Mouse (Mus musculus) liver, embryonic 15.5 days (tissue): ENCODE results near the gene Lin7c. TPM values are rescaled to one million over a fixed set of nuclear protein-coding genes. Genes with fewer than 3 reads are reported as not detected.
"Not testable (repeated sequence)": the region's sequence is repeated elsewhere in the genome, so short reads cannot be mapped to it uniquely, and the experiment has no call there.

ENCODE experiments used
- ATAC-seq: fragments of 200-750 bp; cut with Nextera tagmentation; 2 replicates; pipeline ENCODE4 v1.8.0; 2017; ENCODE audit warnings: moderate number of reproducible peaks, mild to moderate bottlenecking, moderate library complexity; ENCODE audit not compliant: insufficient read depth
- H3K27ac ChIP-seq: fragments of 300-500 bp; sonication (generic); replicated peaks from 2 replicates; pipeline ENCODE4 v1.5.1; 2015; ENCODE audit warnings: mild to moderate bottlenecking, inconsistent platforms
- H3K27me3 ChIP-seq: fragments of 300-500 bp; sonication (generic); 2 replicates; pipeline ENCODE4 v1.6.1; 2015; ENCODE audit warnings: mild to moderate bottlenecking, inconsistent platforms
- H3K36me3 ChIP-seq: fragments of 300-500 bp; sonication (generic); replicated peaks from 2 replicates; pipeline ENCODE4 v1.6.1; 2015; ENCODE audit warnings: moderate library complexity, mild to moderate bottlenecking, inconsistent platforms
- H3K4me1 ChIP-seq: fragments of 300-500 bp; sonication (generic); replicated peaks from 2 replicates; pipeline ENCODE4 v1.6.1; 2015; ENCODE audit warnings: inconsistent platforms
- H3K4me2 ChIP-seq: fragments of 300-500 bp; sonication (generic); 2 replicates; pipeline ENCODE4 v1.6.1; 2015; ENCODE audit warnings: moderate library complexity, mild to moderate bottlenecking, inconsistent platforms
- H3K4me3 ChIP-seq: fragments of 300-500 bp; sonication (generic); replicated peaks from 2 replicates; pipeline ENCODE4 v1.5.1; 2015; ENCODE audit warnings: mild to moderate bottlenecking, inconsistent platforms
- H3K9ac ChIP-seq: fragments of 300-500 bp; sonication (generic); 2 replicates; pipeline ENCODE4 v1.6.1; 2015; ENCODE audit warnings: moderate library complexity, mild to moderate bottlenecking, inconsistent platforms
- H3K9me3 ChIP-seq: fragments of 300-500 bp; sonication (generic); replicated peaks from 2 replicates; pipeline ENCODE4 v1.6.1; 2016; ENCODE audit warnings: inconsistent platforms
- WGBS: fragments of 180-500 bp; shearing (Covaris S2); methylation state at CpG from one replicate; pipeline ENCODE4 v1.1.7; 2015; ENCODE audit warnings: mixed read lengths; ENCODE audit not compliant: insufficient replicate concordance; 5-methylcytosine and 5-hydroxymethylcytosine counted together
- polyA plus RNA-seq: library from polyadenylated mRNA; unstranded; fragments of >200 nt; fragmentation: Nextera tagmentation; extraction: Ambion mirVana; gene quantifications from 2 replicates; pipeline ENCODE4 v1.2.1, GENCODE M21; 2015

The Lin7c gene
- polyA plus RNA-seq = 17.3 and 18.1 TPM in 2 replicates

- Histone ChIP-seq H3K9me3 (no peaks in the 10 kb centered on the region), H3K4me2 (peak within 1 kb of the TSS; percentile 70), H3K4me1 (peaks cover 22% of the 10 kb centered on the region), H3K27ac (peak within 1 kb of the TSS; percentile 71), H3K36me3 (peaks cover 15% of the 10 kb centered on the region), H3K27me3 (no peaks in the 10 kb centered on the region), H3K9ac (peak within 1 kb of the TSS; percentile 73), H3K4me3 (peak within 1 kb of the TSS; percentile 72)
- ATAC-seq = peak; percentile 99
- WGBS = under 1% methylated on average over 42 of the region's 42 CpGs
These were observed at the start of gene Lin7c for GRCm38 (mm10) chr2:109890597-109890996. Gene Lin7c, plus strand, starts transcription at chr2:109890853.

GRCm38 (mm10) chr2:109846401-109846800 lies 44.3 kb upstream of the Lin7c start:
- Histone ChIP-seq H3K36me3 (no peaks in the 10 kb centered on the region), H3K9ac (no peak overlapping the region), H3K4me3 (no peak overlapping the region), H3K27ac (no peak overlapping the region), H3K27me3 (no peaks in the 10 kb centered on the region), H3K4me2 (no peak overlapping the region), H3K9me3 (no peaks in the 10 kb centered on the region), H3K4me1 (no peaks in the 10 kb centered on the region)
- 50% methylated on average over 4 of the region's 4 CpGs for WGBS
- ATAC-seq = no peak

GRCm38 (mm10) chr2:109848305-109848704 lies 42.3 kb upstream of the Lin7c start:
- 47% methylated on average over 4 of the region's 4 CpGs for WGBS
- H3K27ac ChIP-seq = no peak overlapping the region
- no peaks in the 10 kb centered on the region for H3K9me3 ChIP-seq
- no peak overlapping the region for H3K9ac ChIP-seq
- no peak overlapping the region for H3K4me2 ChIP-seq
- ATAC-seq = no peak
- no peak overlapping the region for H3K4me3 ChIP-seq
- H3K4me1 ChIP-seq = no peaks in the 10 kb centered on the region
- no peaks in the 10 kb centered on the region for H3K27me3 ChIP-seq
- H3K36me3 ChIP-seq = no peaks in the 10 kb centered on the region

- H3K4me2 ChIP-seq = no peak overlapping the region
- H3K36me3 ChIP-seq = no peaks in the 10 kb centered on the region
- WGBS = 50% methylated on average over 8 of the region's 8 CpGs
- no peaks in the 10 kb centered on the region for H3K27me3 ChIP-seq
- no peaks in the 10 kb centered on the region for H3K4me1 ChIP-seq
- H3K9me3 ChIP-seq = no peaks in the 10 kb centered on the region
- ATAC-seq = no peak
- H3K9ac ChIP-seq = no peak overlapping the region
- H3K27ac ChIP-seq = no peak overlapping the region
- H3K4me3 ChIP-seq = no peak overlapping the region
These were observed 41.9 kb upstream of the Lin7c start for GRCm38 (mm10) chr2:109848715-109849114.

GRCm38 (mm10) chr2:109855601-109856000 lies 35.1 kb upstream of the Lin7c start:
- no peaks in the 10 kb centered on the region for H3K4me1 ChIP-seq
- no peak overlapping the region for H3K4me3 ChIP-seq
- no peaks in the 10 kb centered on the region for H3K9me3 ChIP-seq
- no peaks in the 10 kb centered on the region for H3K36me3 ChIP-seq
- 62% methylated on average over 5 of the region's 5 CpGs for WGBS
- no peak overlapping the region for H3K4me2 ChIP-seq
- H3K27ac ChIP-seq = no peak overlapping the region
- no peaks in the 10 kb centered on the region for H3K27me3 ChIP-seq
- no peak overlapping the region for H3K9ac ChIP-seq
- no peak for ATAC-seq

GRCm38 (mm10) chr2:109859671-109860070 lies 31.0 kb upstream of the Lin7c start:
- H3K36me3 ChIP-seq = no peaks in the 10 kb centered on the region
- H3K27ac ChIP-seq = no peak overlapping the region
- no peaks in the 10 kb centered on the region for H3K4me1 ChIP-seq
- H3K9ac ChIP-seq = no peak overlapping the region
- H3K4me3 ChIP-seq = no peak overlapping the region
- no peak for ATAC-seq
- no peaks in the 10 kb centered on the region for H3K27me3 ChIP-seq
- no peak overlapping the region for H3K4me2 ChIP-seq
- no peaks in the 10 kb centered on the region for H3K9me3 ChIP-seq
- WGBS = 51% methylated on average over 2 of the region's 2 CpGs

- 69% methylated on average over 3 of the region's 3 CpGs for WGBS
- no peak overlapping the region for H3K27ac ChIP-seq
- H3K36me3 ChIP-seq = no peaks in the 10 kb centered on the region
- H3K27me3 ChIP-seq = no peaks in the 10 kb centered on the region
- no peak overlapping the region for H3K4me2 ChIP-seq
- no peaks in the 10 kb centered on the region for H3K9me3 ChIP-seq
- no peaks in the 10 kb centered on the region for H3K4me1 ChIP-seq
- H3K4me3 ChIP-seq = no peak overlapping the region
- no peak overlapping the region for H3K9ac ChIP-seq
- no peak for ATAC-seq
These were observed 29.8 kb upstream of the Lin7c start for GRCm38 (mm10) chr2:109860832-109861231.

- H3K9ac ChIP-seq, H3K27me3 ChIP-seq, H3K4me1 ChIP-seq, H3K4me3 ChIP-seq, ATAC-seq, H3K4me2 ChIP-seq, H3K36me3 ChIP-seq, H3K27ac ChIP-seq, H3K9me3 ChIP-seq: not testable (repeated sequence)
- 51% methylated on average over 4 of the region's 4 CpGs for WGBS
These were observed 11.2 kb upstream of the Lin7c start for GRCm38 (mm10) chr2:109879429-109879828.

GRCm38 (mm10) chr2:109881111-109881510 lies 9.5 kb upstream of the Lin7c start:
- ATAC-seq = no peak
- Histone ChIP-seq H3K36me3 (no peaks in the 10 kb centered on the region), H3K9ac (no peak overlapping the region), H3K9me3 (no peaks in the 10 kb centered on the region), H3K4me1 (no peaks in the 10 kb centered on the region), H3K27ac (no peak overlapping the region), H3K27me3 (peaks cover 3% of the 10 kb centered on the region; the same call in 1 of the 2 replicates), H3K4me2 (no peak overlapping the region), H3K4me3 (no peak overlapping the region)
- WGBS = 38% methylated on average over 2 of the region's 2 CpGs

- no peak overlapping the region for H3K4me3 ChIP-seq
- no peaks in the 10 kb centered on the region for H3K4me1 ChIP-seq
- H3K9me3 ChIP-seq = no peaks in the 10 kb centered on the region
- H3K4me2 ChIP-seq = no peak overlapping the region
- no peak for ATAC-seq
- no peak overlapping the region for H3K27ac ChIP-seq
- H3K27me3 ChIP-seq = peaks cover 3% of the 10 kb centered on the region; the same call in 1 of the 2 replicates
- no peaks in the 10 kb centered on the region for H3K36me3 ChIP-seq
- H3K9ac ChIP-seq = no peak overlapping the region
- 23% methylated on average over 1 of the region's 1 CpGs for WGBS
These were observed 9.0 kb upstream of the Lin7c start for GRCm38 (mm10) chr2:109881625-109882024.

GRCm38 (mm10) chr2:109884106-109884505 lies 6.5 kb upstream of the Lin7c start:
- no peak for ATAC-seq
- WGBS = 61% methylated on average over 4 of the region's 4 CpGs
- Histone ChIP-seq H3K4me1 (no peaks in the 10 kb centered on the region), H3K36me3 (no peaks in the 10 kb centered on the region), H3K4me3 (no peak overlapping the region), H3K27ac (no peak overlapping the region), H3K4me2 (no peak overlapping the region), H3K9me3 (no peaks in the 10 kb centered on the region), H3K27me3 (peaks cover 3% of the 10 kb centered on the region; the same call in 1 of the 2 replicates), H3K9ac (no peak overlapping the region)

GRCm38 (mm10) chr2:109884507-109884906 lies 6.1 kb upstream of the Lin7c start:
- H3K9me3 ChIP-seq = no peaks in the 10 kb centered on the region
- H3K4me1 ChIP-seq = no peaks in the 10 kb centered on the region
- no peak overlapping the region for H3K27ac ChIP-seq
- no peak overlapping the region for H3K4me2 ChIP-seq
- H3K9ac ChIP-seq = no peak overlapping the region
- H3K27me3 ChIP-seq = peaks cover 3% of the 10 kb centered on the region; the same call in 1 of the 2 replicates
- H3K36me3 ChIP-seq = no peaks in the 10 kb centered on the region
- 47% methylated on average over 4 of the region's 4 CpGs for WGBS
- no peak overlapping the region for H3K4me3 ChIP-seq
- no peak for ATAC-seq
